Mouse (Mus musculus) ES-E14 (cell line): ENCODE measurements around the gene Chp1. TPM values are rescaled to one million over a fixed set of nuclear protein-coding genes. Genes with fewer than 3 reads are reported as not detected.

ENCODE experiments used
- DNase-seq: peaks from one replicate; pipeline ENCODE4 v3.0.0-alpha.2; 2013; ENCODE audit warnings: low read depth, low spot score
- H3K27ac ChIP-seq: 2 replicates; pipeline ENCODE4 v1.5.1; 2012; ENCODE audit warnings: low read depth, mild to moderate bottlenecking, low read length, moderate library complexity, mixed read lengths; ENCODE audit not compliant: poor library complexity, insufficient read depth, severe bottlenecking
- H3K36me3 ChIP-seq: 2 replicates; pipeline ENCODE4 v1.6.1; 2012; ENCODE audit warnings: mild to moderate bottlenecking, low read length, moderate library complexity, mixed read lengths; ENCODE audit not compliant: control insufficient read depth, poor library complexity, insufficient read depth, severe bottlenecking
- H3K4me1 ChIP-seq, 2 experiments: fragments of 150-350 bp in 1 of 2; sonication (generic) in 1 of 2; 2 replicates each; pipeline ENCODE4 v1.6.1; 2012; ENCODE audit warnings: low read length in 2 of 2, mild to moderate bottlenecking in 1 of 2, mixed read lengths in 1 of 2; ENCODE audit not compliant: control insufficient read depth in 2 of 2, insufficient read depth in 2 of 2, poor library complexity in 1 of 2
- H3K4me3 ChIP-seq, 2 experiments: fragments of 150-350 bp in 1 of 2; sonication (generic) in 1 of 2; 2 replicates each; pipeline ENCODE4 v1.5.1; 2012; ENCODE audit warnings: low read length in 2 of 2, low read depth in 1 of 2, mild to moderate bottlenecking in 1 of 2, mixed read lengths in 1 of 2; ENCODE audit not compliant: insufficient read depth in 1 of 2, poor library complexity in 1 of 2, severe bottlenecking in 1 of 2
- H3K9ac ChIP-seq: 2 replicates; pipeline ENCODE4 v1.6.1; 2012; ENCODE audit warnings: low read depth, mild to moderate bottlenecking, low read length, mixed read lengths; ENCODE audit not compliant: poor library complexity, insufficient read depth, severe bottlenecking
- H3K9me3 ChIP-seq: fragments of 150-350 bp; sonication (generic); 2 replicates; pipeline ENCODE4 v1.6.1; 2012; ENCODE audit warnings: low read depth, mild to moderate bottlenecking, low read length; ENCODE audit not compliant: control insufficient read depth, insufficient read depth
- CHD2 ChIP-seq: IDR thresholded peaks from 2 replicates; pipeline ENCODE4 v1.6.1; 2014; ENCODE audit warnings: mild to moderate bottlenecking, low read depth, low read length, inconsistent platforms
- HCFC1 ChIP-seq: IDR thresholded peaks from 2 replicates; pipeline ENCODE4 v1.6.1; 2012; ENCODE audit warnings: low read length, inconsistent platforms, borderline replicate concordance; ENCODE audit not compliant: insufficient read depth
- MAFK ChIP-seq: IDR thresholded peaks from 2 replicates; pipeline ENCODE4 v1.6.1; 2014; ENCODE audit warnings: mild to moderate bottlenecking, low read depth, low read length, inconsistent platforms; ENCODE audit not compliant: insufficient read depth
- ZC3H11A ChIP-seq: IDR thresholded peaks from 2 replicates; pipeline ENCODE4 v1.6.1; 2012; ENCODE audit warnings: low read depth, mild to moderate bottlenecking, inconsistent platforms, low read length, borderline replicate concordance
- ZNF384 ChIP-seq: IDR thresholded peaks from 2 replicates; pipeline ENCODE4 v1.6.1; 2012; ENCODE audit warnings: low read depth, low read length, inconsistent platforms
- in situ Hi-C, 2 experiments: fragments of 600-800 bp; cut with MboI; formaldehyde crosslinking; loops; one replicate each; pipeline ENCODE4 v1.15.1; 2025; ENCODE audit warnings: low sequenced_read_pairs in 2 of 2, inconsistent platforms in 1 of 2; ENCODE audit not compliant: unreplicated experiment in 2 of 2
- total RNA-seq: library from RNA; depleted of rRNA; stranded (reverse); fragments of 300-350 nt; gene quantifications from 2 replicates; pipeline ENCODE4 v1.2.3, GENCODE M21; 2012

Gene Chp1
- total RNA-seq, 1 experiment, result 29.7 TPM

GRCm38 (mm10) chr2:119566182-119566855 lies 18.8 kb downstream of the Chp1 start:
- H3K4me3 ChIP-seq, result no peak overlapping the region
- DNase-seq, result no peak
- in situ Hi-C loops, result no loop called here
- no peaks in the 10 kb centered on the region for H3K4me1 ChIP-seq
- peaks cover 4% of the 10 kb centered on the region; the same call in 1 of the 2 replicates for H3K36me3 ChIP-seq
- TF ChIP-seq MAFK (no peak), CHD2 (no peak), HCFC1 (no peak)
- no peaks in the 10 kb centered on the region for H3K9me3 ChIP-seq
- H3K9ac ChIP-seq, result no peak overlapping the region
- no peak overlapping the region for H3K27ac ChIP-seq

- in situ Hi-C loops, result no loop called here
Measured at GRCm38 (mm10) chr2:119572471-119572870, 25.0 kb downstream of the Chp1 start.

GRCm38 (mm10) chr2:119581571-119581970 lies 34.1 kb downstream of the Chp1 start:
- no peak overlapping the region for H3K27ac ChIP-seq
- TF ChIP-seq ZNF384 (no peak), ZC3H11A (no peak), CHD2 (no peak), HCFC1 (no peak), MAFK (no peak)
- no peak for DNase-seq
- no peak overlapping the region for H3K4me3 ChIP-seq
- H3K36me3 ChIP-seq, result no peaks in the 10 kb centered on the region
- H3K9me3 ChIP-seq, result no peaks in the 10 kb centered on the region
- H3K4me1 ChIP-seq, result no peaks in the 10 kb centered on the region
- H3K9ac ChIP-seq, result no peak overlapping the region
- in situ Hi-C loops, result no loop called here

More at GRCm38 (mm10) chr2:119572471-119572870, 25.0 kb downstream of the Chp1 start:
- no peak overlapping the region for H3K9ac ChIP-seq
- no peaks in the 10 kb centered on the region; the same call in 1 of the 2 replicates for H3K36me3 ChIP-seq
- DNase-seq, result no peak
- H3K4me3 ChIP-seq, result no peak overlapping the region
- H3K9me3 ChIP-seq, result no peaks in the 10 kb centered on the region
- no peaks in the 10 kb centered on the region for H3K4me1 ChIP-seq
- H3K27ac ChIP-seq, result no peak overlapping the region
- TF ChIP-seq HCFC1, result no peak
- TF ChIP-seq ZNF384, result no peak
- no peak for TF ChIP-seq ZC3H11A
- TF ChIP-seq CHD2, result no peak
- no peak for TF ChIP-seq MAFK

- DNase-seq, result no peak
- Histone ChIP-seq H3K4me3 (no peak overlapping the region), H3K9me3 (peaks cover 13% of the 10 kb centered on the region), H3K36me3 (peaks cover 3% of the 10 kb centered on the region), H3K9ac (no peak overlapping the region), H3K4me1 (no peaks in the 10 kb centered on the region), H3K27ac (no peak overlapping the region)
- in situ Hi-C loops, result no loop called here
- no peak for TF ChIP-seq MAFK
- TF ChIP-seq CHD2, result no peak
- TF ChIP-seq HCFC1, result no peak
- TF ChIP-seq ZC3H11A, result no peak
- TF ChIP-seq ZNF384, result no peak
Measured at GRCm38 (mm10) chr2:119583439-119583838, 35.9 kb downstream of the Chp1 start.

GRCm38 (mm10) chr2:119584282-119584681 lies 36.8 kb downstream of the Chp1 start:
- in situ Hi-C loops, result no loop called here
- Histone ChIP-seq H3K9ac (no peak overlapping the region), H3K27ac (no peak overlapping the region), H3K36me3 (peaks cover 3% of the 10 kb centered on the region), H3K4me1 (no peaks in the 10 kb centered on the region), H3K4me3 (no peak overlapping the region), H3K9me3 (peaks cover 15% of the 10 kb centered on the region)
- TF ChIP-seq ZC3H11A (no peak), CHD2 (no peak)
- no peak for DNase-seq
